Mouse (Mus musculus) ovary, postnatal 14 days (tissue): ENCODE results near the gene Pex14.

ENCODE experiments used
- DNase-seq: peaks from one replicate; pipeline ENCODE4 v3.0.0; 2022; ENCODE audit warnings: low spot score

Gene Pex14

GRCm38 (mm10) chr4:149057470-149057869 lies 42.2 kb downstream of the Pex14 start:
- no peak for DNase-seq

GRCm38 (mm10) chr4:149056957-149057356 lies 42.7 kb downstream of the Pex14 start:
- no peak for DNase-seq

- no peak for DNase-seq
These were observed 43.8 kb downstream of the Pex14 start for GRCm38 (mm10) chr4:149055847-149056246.

GRCm38 (mm10) chr4:149049351-149050159 lies 50.1 kb downstream of the Pex14 start:
- DNase-seq, result no peak

- no peak for DNase-seq
These were observed 50.9 kb downstream of the Pex14 start for GRCm38 (mm10) chr4:149048625-149049228.

GRCm38 (mm10) chr4:149047360-149047759 lies 52.3 kb downstream of the Pex14 start:
- peak; percentile 38 for DNase-seq

- no peak for DNase-seq
These were observed 53.8 kb downstream of the Pex14 start for GRCm38 (mm10) chr4:149045885-149046284.

- no peak for DNase-seq
These were observed 59.4 kb downstream of the Pex14 start for GRCm38 (mm10) chr4:149040289-149040688.

- DNase-seq, result no peak
These were observed 62.0 kb downstream of the Pex14 start for GRCm38 (mm10) chr4:149037706-149038105.

- no peak for DNase-seq
These were observed 63.1 kb downstream of the Pex14 start for GRCm38 (mm10) chr4:149036592-149036991.

- no peak for DNase-seq
These were observed 68.2 kb downstream of the Pex14 start for GRCm38 (mm10) chr4:149031507-149031906.

GRCm38 (mm10) chr4:149027571-149027970 lies 72.1 kb downstream of the Pex14 start:
- DNase-seq, result no peak

GRCm38 (mm10) chr4:149025242-149025641 lies 74.4 kb downstream of the Pex14 start:
- no peak for DNase-seq

- no peak for DNase-seq
These were observed 78.7 kb downstream of the Pex14 start for GRCm38 (mm10) chr4:149021021-149021420.

GRCm38 (mm10) chr4:149019456-149019855 lies 80.2 kb downstream of the Pex14 start:
- DNase-seq, result no peak

GRCm38 (mm10) chr4:149006756-149007155 lies 92.9 kb downstream of the Pex14 start:
- DNase-seq, result no peak

- no peak for DNase-seq
These were observed 93.6 kb downstream of the Pex14 start for GRCm38 (mm10) chr4:149006107-149006506.

GRCm38 (mm10) chr4:149002441-149003093 lies 97.1 kb downstream of the Pex14 start:
- DNase-seq, result no peak

GRCm38 (mm10) chr4:149001515-149001914 lies 98.2 kb downstream of the Pex14 start:
- no peak for DNase-seq

GRCm38 (mm10) chr4:149000746-149001145 lies 98.9 kb downstream of the Pex14 start:
- no peak for DNase-seq

- no peak for DNase-seq
These were observed 105.7 kb downstream of the Pex14 start for GRCm38 (mm10) chr4:148993948-148994347.

GRCm38 (mm10) chr4:148990038-148990437 lies 109.6 kb downstream of the Pex14 start:
- no peak for DNase-seq
